Mouse (Mus musculus): Measurements from ENCODE around the gene Drd3.

Gene Drd3

DNA sequence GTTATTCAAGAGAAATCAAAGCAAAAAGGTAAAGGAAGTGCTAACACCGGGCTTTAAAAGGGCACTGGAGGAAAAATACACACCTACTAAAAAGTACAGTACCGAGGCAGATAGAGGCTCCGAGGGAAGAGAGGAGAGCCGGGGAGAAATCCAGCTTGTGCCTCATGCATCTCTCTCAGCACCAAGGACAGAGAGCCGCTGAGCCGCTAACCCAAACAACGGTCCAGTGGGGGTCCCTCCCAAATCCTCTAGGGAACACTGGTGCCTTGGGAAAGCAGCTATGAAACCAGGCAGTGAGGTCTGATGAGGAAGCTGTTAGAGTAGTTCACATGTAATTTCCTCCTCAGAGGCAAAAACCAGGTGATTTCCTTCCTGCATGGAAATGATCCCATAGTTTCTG, at the start of gene Drd3:
Gene Drd3, plus strand, starts transcription at position 276 of the 400 bp plus-strand sequence.
- no peak for DNase-seq (ENCODE audit: low spot score in 2 of 2)

GRCm38 (mm10) chr16:43708335-43709061, 45.3 kb upstream of the Drd3 start:
- DNase-seq (ENCODE audit: low spot score in 2 of 2) = no peak

GRCm38 (mm10) chr16:43709062-43709413, 44.8 kb upstream of the Drd3 start:
- DNase-seq (ENCODE audit: low spot score in 2 of 2) = peak in 1 of 2 experiments; percentile 32

GRCm38 (mm10) chr16:43709432-43710133, 44.2 kb upstream of the Drd3 start:
- DNase-seq (ENCODE audit: low spot score in 2 of 2) = no peak

GRCm38 (mm10) chr16:43710134-43710475, 43.7 kb upstream of the Drd3 start:
- DNase-seq (ENCODE audit: low spot score in 2 of 2) = no peak

DNA sequence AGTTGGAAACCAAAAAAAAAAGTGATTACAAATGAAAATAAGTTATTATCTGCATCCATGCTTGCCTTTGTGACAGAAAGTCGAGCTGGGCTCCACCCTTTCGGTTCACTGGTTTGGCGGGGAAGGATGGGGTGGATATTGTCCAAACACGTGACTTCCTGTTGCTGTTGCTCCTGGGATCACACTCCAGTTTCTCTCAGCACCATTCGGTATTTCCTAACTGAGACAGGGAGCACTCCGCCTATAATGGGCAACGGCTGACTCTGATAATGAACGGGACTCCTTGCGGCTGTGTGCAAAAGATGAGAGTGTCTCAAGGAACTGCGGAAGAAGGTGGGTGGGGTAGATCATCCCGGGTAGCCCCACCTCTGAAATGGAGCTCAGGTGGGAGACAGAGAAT, 43.2 kb upstream of the Drd3 start:
- no peak for DNase-seq (ENCODE audit: low spot score in 2 of 2)

DNA sequence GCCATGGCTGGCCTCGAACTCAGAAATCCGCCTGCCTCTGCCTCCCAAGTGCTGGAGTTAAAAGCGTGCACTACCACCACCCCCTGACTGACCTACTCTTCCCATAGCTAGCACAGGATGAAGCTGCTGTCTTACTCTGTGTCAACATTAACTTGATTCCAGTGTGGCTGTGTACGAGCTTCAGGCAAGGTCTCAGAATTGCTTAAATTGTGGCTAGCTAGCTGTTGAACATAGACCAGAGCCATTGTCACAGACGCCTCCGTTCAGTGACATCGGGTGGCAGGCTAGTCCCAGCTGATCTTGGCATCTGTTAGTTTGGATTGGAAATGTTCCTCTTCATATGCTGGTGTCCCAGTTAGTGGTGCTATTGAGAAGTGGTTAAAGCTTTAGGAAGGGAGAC, 42.5 kb upstream of the Drd3 start:
- DNase-seq (ENCODE audit: low spot score in 2 of 2) = no peak

DNA sequence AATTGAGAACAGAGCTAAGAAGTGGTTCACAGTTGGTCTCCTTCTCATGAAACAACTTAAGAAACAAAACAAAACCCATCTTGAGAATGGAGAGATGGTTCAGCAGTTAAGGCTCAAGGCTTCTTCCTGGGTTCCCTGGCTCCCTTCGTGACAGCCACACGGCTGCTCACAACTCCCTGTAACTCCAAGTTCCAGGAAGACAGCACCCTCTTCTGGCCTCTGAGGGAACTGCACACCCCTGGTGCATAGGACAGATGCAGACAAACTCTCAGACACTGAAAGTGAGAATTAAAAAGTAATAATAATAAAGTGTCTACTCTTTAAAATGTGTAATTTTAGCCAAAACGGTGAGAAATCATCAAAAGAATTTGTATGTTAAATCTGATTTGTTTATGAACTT, 29.4 kb upstream of the Drd3 start:
- no peak for DNase-seq (ENCODE audit: low spot score in 2 of 2)

- DNase-seq (ENCODE audit: low spot score in 2 of 2) = no peak
Measured at GRCm38 (mm10) chr16:43729506-43730221, 24.2 kb upstream of the Drd3 start.

DNA sequence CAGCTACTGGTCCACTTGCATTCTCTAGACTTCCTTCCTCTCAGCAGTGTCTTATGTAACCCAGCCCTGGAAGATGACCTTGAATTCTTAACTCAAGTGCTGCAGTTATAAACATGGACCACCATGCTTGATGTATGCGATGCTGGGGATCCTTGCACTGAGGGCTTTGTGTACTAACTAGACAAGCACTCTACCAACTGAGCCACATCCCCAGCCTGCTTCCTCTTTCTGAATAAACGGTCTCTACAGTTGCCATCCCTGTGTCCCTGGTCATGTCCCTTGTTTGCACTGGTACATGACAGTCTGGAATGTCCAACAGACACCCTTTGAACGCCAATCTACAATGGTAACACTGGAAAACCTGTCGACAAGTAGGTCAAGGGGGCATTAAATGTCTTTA, 23.5 kb upstream of the Drd3 start:
- no peak for DNase-seq (ENCODE audit: low spot score in 2 of 2)

- DNase-seq (ENCODE audit: low spot score in 2 of 2) = peak in 1 of 2 experiments; percentile 17
Measured at GRCm38 (mm10) chr16:43732496-43732895, 21.3 kb upstream of the Drd3 start.

GRCm38 (mm10) chr16:43732900-43733299, 20.9 kb upstream of the Drd3 start:
- no peak for DNase-seq (ENCODE audit: low spot score in 2 of 2)

GRCm38 (mm10) chr16:43737933-43738332, 15.9 kb upstream of the Drd3 start:
- no peak for DNase-seq (ENCODE audit: low spot score in 2 of 2)

DNA sequence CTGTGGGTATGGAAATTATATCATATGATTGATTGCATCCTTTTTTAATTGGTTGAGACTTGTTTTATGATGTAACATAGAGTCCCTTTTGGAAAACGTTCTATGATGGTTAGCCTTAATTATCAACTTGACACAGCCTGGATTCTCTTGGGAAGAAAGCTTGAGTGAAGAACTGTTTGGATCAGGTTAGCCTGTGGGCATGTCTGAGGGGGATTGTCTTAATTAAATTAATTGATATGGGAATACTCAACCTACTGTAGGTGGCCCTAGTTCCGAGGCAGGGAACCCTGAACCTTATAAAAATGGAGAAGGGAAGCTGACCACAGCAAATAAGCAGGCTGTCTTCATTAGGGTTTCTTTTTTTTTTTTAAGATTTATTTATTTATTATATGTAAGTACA, 12.9 kb upstream of the Drd3 start:
- DNase-seq (ENCODE audit: low spot score in 2 of 2) = no peak

DNA sequence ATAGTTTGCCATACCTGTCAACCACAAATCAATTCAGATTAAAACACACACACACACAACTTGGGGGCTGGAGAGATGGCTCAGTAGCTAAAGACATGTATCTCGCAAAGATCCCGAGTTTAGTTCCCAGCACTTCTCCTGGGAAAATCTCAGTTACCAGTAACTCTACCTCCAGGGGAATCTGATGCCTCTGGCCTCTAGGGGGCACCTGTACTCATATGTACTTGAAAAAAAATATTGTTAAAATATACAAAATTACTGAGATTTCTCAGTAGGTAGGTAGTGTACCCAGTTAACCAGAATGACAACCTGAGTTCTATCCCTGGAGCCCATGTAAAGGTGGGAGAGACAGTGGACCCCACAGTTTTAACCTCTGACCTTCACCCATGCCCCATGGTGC, 5.4 kb upstream of the Drd3 start:
- no peak for DNase-seq (ENCODE audit: low spot score in 2 of 2)

GRCm38 (mm10) chr16:43752900-43753299, 926 bp upstream of the Drd3 start:
- no peak for DNase-seq (ENCODE audit: low spot score in 2 of 2)

DNA sequence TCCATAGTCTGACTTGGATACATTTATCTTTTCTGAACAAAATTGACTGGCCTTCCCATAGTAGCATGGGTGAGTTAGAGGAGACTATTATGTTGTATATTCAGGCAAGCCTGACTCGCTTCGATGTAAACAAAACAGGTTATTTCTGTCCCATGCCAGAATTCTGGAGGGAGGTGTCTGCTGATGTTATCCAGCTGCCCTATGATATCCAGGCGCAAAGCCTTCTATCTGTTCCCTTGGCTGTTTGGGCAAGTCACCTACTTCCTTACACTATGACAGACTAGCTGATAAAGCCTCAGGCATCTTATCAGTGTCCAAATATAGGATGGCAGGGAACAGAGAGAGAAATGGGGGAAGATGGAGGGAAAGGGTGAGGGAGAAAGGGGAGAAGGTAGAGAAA, 18.5 kb downstream of the Drd3 start:
- no peak for DNase-seq (ENCODE audit: low spot score in 2 of 2)

- no peak for DNase-seq (ENCODE audit: low spot score in 2 of 2)
Measured at GRCm38 (mm10) chr16:43772766-43773165, 18.9 kb downstream of the Drd3 start.

GRCm38 (mm10) chr16:43773506-43773905, 19.7 kb downstream of the Drd3 start:
- DNase-seq (ENCODE audit: low spot score in 2 of 2) = no peak

DNA sequence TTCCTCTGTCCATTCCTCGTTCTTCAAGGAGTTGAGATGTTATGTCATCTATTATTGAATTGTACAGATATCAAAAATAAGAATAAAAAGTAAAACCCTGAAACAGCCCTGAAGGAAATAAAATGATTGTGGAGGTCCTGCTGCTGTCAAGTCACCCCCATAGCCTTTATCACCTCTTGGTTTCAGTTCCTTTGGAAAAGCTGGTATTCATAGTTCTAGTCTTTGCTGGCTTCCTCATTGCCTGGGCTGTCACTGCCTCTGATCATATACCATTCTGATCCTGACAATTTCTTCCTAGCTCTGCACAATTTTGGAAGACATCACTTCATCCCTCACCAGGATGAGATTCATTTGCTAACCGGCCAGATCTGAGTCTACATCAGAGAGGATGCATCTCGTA, 23.1 kb downstream of the Drd3 start:
- no peak for DNase-seq (ENCODE audit: low spot score in 2 of 2)

- DNase-seq (ENCODE audit: low spot score in 2 of 2) = no peak
Measured at GRCm38 (mm10) chr16:43799541-43799940, 45.7 kb downstream of the Drd3 start.

DNA sequence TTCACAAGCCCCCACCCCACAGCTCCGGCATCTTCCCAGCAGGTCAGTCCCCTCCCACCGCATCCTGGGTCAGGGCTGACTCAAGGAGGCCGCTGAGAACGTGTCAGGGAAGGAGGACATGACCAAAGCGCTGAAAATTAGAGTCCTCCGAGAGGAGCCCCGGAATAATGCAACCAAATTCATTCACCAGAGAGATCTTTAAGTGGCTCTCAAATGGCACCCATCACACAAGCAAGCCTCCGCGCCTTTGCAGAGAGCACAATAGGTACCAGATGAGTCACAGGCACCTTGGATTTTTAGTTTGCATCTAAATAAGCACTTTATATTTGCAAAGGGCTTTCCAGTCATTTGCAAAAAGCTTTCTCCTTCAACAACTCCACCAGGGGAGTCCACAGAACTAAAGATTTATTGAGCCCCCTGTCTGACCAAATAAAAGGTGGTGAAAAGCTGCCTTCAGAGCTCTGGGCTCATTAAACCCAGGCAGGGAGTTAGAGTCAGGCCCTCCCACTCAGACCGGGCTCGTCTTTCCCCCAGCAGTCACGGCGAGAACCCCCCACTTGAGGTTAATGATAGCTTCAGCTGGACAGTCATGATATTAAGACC, 46.4 kb downstream of the Drd3 start:
- no peak for DNase-seq (ENCODE audit: low spot score in 2 of 2)

DNA sequence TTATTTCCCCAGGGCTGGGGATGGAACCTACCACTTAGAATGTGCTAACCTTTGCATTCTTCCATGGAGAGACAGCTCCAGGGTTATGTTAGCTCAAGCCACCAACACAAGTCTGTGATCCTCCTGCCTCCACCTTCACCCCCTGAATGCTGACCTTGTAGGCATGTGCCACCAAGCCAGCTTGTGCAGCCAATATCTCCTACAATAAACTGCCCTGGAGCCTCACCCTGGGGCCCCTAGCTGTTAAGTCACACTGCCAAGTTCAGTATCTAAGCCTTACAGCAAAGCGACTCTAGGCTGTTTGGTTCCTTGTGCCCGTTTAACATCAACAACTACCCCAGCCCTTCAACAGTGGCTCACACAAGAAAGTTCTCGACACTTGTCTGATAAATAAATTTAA, 47.3 kb downstream of the Drd3 start:
- no peak for DNase-seq (ENCODE audit: low spot score in 2 of 2)

Data from cerebellum, postnatal 4 days (tissue).